Mouse (Mus musculus): ENCODE measurements around the gene CK137956.

GRCm38 (mm10) chr4:127889071-127889470 is 81.7 kb downstream of the CK137956 start:
- TF ChIP-seq FLI1 (IDR thresholded peaks at IDR 0.05; ENCODE audit: low read length) (no peak), GATA1 (IDR thresholded peaks at IDR 0.05; ENCODE audit: borderline replicate concordance, low read length) (no peak)

All from megakaryocyte, embryonic 14.5 days (primary cell).